Mouse (Mus musculus): ENCODE measurements around the gene Pgm5.

DNA sequence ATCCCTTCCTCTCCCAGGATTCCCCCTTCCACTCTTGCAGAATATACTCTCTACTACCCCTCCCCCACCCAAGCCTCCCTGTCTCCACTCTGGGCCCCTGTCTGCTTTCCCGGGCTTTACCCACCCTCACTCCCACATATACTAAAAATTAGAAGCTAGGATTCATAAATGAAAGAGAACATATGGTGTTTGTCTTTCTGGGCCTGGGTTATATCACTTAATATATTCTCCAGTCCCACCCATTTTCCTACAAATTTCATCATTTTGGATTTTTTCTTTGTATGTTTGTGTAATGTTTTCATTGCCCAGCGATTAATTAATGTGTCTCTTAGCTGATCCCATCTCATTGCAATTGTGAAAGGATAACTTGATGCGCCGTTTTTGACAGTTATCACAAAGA, 19.6 kb upstream of the Pgm5 start:
- TF ChIP-seq CTCF (IDR thresholded peaks at IDR 0.05; ENCODE audit: extremely low read depth, insufficient read length, insufficient replicate concordance, low read depth, low read length) (no peak), POLR2A (IDR thresholded peaks at IDR 0.05; ENCODE audit: low read depth, low read length) (no peak)
